Mouse (Mus musculus) gastrocnemius, postnatal 4 days (tissue): Measurements from ENCODE around the gene Polh. TPM values are rescaled to one million over a fixed set of nuclear protein-coding genes. Genes with fewer than 3 reads are reported as not detected.

Experiments
- DNase-seq, 2 experiments: peaks; one replicate each; pipeline ENCODE4 v3.0.0; 2021 to 2022; ENCODE audit warnings: low spot score in 2 of 2, mixed read lengths in 2 of 2
- long read RNA-seq, 2 experiments: library from polyadenylated mRNA; stranded (forward); transcript quantifications; one replicate each; pipeline ENCODE4 v2.0.0; 2021
- total RNA-seq, 2 experiments: library from RNA; stranded (reverse); gene quantifications; 2 replicates each; pipeline ENCODE4 v1.2.3; 2021

Polh gene
- 10 to 100 TPM; 19.6 to 20.2 TPM for total RNA-seq
- long read RNA-seq, experiment 1, partial matches to known transcripts = 0 of 6 reads
- long read RNA-seq, experiment 1, other reads (novel, unspliced or antisense) = 2 of 6 reads
- long read RNA-seq, experiment 2, partial matches to known transcripts = 0 of 5 reads
- long read RNA-seq, experiment 2, other reads (novel, unspliced or antisense) = 1 of 5 reads

DNA sequence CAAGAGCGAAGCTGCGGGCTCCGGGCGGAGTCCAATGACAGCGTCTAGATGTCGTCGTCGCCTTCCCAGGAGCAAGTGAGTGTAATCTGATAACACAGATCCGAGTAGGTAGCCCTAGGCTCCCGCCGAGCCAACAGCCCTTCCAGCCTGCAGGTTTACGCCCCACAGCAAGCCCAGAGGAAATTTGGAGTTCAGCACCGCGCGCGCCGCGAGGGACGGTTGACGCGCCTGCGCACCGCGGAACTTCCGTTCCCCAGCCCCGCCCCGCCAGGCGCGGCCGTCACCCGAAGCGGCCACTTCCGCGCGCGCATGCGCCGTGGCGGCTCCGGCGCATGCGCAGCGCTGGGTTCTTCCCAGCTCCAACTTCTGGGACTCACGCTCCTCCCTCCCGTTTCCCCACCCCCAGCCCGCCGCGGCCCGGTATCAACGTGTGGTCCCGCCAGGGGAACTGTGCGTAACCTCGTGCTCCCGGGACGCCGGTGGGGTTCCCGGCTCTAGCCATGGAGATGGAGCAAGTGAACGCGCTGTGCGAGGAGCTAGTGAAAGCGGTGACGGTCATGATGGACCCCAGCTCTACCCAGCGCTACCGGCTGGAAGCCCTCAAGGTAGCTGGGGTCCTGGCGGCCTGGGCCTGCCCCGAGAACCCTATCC, at the start of gene Polh, which contains the start of gene Xpo5:
Polh (minus strand) TSS at position 225 of the 651 bp plus-strand sequence.
Xpo5 (plus strand) TSS at position 362 of the 651 bp plus-strand sequence.
- peak; percentile 92 to 93 for DNase-seq

DNA sequence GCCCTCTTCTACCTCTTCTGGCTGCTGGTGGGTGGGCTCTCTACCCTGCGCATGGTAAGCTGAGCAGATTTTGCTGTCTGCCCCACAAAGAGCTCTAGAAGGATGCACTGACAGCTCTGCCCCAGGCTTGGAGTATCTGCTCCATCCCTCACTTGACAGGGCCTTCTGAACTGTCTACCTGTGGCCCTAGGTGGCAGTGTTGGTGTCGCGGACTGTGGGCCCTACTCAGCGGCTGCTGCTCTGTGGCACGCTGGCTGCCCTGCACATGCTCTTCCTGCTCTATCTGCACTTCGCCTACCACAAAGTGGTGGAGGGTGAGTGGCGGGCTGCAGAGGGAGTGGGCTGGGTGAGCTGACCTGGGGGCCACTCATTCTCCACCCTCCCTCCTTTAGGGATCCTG, 48.7 kb upstream of the Polh start:
- no peak for DNase-seq

DNA sequence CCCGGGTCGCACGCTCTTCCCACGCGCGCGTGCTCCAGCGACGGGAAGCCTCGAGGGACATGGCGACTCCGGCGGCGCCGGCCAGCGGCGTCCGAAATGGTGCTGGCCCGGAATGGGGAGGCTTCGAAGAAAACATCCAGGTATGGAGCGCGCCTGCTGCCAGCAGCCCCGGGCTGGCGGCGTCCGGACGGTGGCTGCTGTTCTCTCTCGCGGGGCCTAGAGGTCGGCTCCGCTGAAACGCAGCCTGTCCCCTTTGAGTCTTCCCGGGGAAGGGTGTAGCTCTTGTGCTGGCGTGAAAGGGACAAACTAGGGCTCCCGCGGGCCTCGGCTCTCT, 45.7 kb upstream of the Polh start:
- no peak for DNase-seq

GRCm38 (mm10) chr17:46247512-46248188, 45.2 kb upstream of the Polh start, which contains the start of the genes Polr1c and Yipf3:
Polr1c (minus strand) TSS chr17:46248054.
Yipf3 (plus strand) TSS chr17:46248080.
- DNase-seq = peak; percentile 87 to 96

DNA sequence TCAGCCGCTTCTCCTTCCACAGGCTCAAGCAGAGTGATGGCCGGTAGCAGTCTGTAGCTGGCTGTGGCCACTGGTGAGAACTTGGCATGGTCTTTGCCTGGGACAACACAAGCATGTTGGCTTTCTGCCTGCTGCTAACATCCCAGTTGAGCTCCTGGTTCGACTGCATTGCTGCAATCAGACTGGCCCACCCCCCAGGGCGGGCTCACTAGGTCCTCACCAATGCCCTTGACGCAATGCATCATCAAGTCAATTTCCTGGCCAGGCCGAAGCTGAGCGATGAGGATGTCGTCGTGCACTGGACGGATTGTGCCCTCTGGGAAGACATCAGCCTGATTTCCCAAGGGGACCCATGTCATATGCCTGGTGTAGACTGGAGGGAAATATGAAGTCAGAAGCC, 42.1 kb upstream of the Polh start:
- DNase-seq = no peak

DNA sequence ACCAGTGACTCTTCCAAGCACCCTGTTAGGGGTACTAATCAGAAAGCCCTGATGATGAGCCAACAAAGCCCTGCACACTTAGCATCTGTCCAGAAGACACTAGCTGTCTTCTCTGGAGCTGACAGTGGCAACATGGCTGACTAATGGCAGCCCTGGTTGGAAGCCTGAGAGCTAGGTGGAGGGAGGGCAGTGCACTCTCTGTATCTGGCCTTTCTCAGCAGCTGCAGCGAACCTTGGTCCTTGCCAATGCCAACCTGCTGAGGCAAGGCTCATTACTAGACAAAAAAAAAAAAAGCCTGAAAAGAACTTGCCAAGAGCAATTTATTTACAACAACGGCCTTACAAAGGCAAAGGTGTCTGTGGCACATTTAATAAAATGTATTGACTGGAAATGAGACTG, 41.2 kb upstream of the Polh start:
- DNase-seq = no peak

DNA sequence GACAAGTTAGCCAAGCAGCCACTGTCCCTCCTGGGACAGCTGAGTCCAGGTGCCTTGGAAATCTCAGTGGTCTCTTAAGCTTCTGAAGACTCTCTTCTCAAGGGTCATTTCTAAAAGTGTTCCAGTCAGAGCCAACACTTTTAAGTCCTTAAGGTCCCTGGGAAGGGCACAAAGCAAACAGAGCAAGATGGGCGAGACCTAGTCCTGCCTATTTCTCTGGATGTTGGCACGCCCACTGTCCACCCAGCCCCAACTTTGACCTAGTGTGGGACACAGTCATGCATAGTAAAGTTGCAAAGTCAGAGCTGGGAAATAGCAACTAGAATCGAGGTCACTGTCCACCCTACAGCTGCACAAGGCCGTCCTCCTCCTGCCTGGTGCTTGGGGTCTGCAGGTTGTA, 40.5 kb upstream of the Polh start:
- DNase-seq = no peak

- DNase-seq = no peak
These were observed 39.8 kb upstream of the Polh start for GRCm38 (mm10) chr17:46242274-46242673.

- no peak for DNase-seq
These were observed 39.0 kb upstream of the Polh start for GRCm38 (mm10) chr17:46241471-46241870.

- no peak for DNase-seq
These were observed 37.2 kb upstream of the Polh start for GRCm38 (mm10) chr17:46239516-46240114.

GRCm38 (mm10) chr17:46237480-46237879, 35.0 kb upstream of the Polh start:
- no peak for DNase-seq

DNA sequence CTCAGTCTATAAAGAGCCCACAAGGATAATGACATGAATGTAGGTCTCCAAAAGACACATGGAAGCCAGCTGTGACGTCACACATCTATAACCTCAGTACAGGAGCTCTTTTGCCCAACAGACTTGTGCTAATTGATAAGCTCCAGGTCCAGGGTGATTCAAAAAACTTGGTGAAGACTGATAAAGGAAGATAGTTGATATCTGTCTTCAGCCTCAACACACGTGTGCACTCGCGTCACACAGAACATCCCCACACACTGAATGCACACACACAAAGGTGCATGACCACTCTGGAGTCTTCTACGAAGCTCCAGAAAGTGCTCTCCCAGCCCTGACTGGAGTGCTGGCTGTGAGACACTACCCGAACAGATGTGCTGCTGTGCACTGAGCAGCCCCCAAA, 34.6 kb upstream of the Polh start:
- no peak for DNase-seq

DNA sequence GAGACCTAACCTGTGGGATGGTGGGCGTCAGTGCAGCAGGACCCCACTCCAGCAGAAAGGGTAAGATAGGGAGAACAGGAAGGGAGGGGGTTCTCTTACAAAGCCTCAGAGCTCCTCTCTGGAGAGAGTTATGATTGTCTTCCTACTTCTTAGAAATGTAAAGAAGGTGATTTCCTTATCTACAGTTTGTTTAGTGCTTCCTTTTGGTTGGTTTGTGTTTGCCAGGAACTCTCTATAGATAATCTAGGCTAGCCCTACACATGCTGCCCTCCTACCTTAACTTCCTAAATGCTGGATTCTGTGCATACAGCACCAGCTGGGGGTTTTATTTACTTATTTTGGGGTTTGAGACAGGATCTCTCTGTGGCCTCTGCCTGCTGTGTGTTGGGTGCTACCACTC, 33.6 kb upstream of the Polh start:
- DNase-seq = no peak

GRCm38 (mm10) chr17:46227576-46227975, 25.1 kb upstream of the Polh start:
- no peak for DNase-seq

GRCm38 (mm10) chr17:46221601-46222000, 19.2 kb upstream of the Polh start:
- DNase-seq = no peak

DNA sequence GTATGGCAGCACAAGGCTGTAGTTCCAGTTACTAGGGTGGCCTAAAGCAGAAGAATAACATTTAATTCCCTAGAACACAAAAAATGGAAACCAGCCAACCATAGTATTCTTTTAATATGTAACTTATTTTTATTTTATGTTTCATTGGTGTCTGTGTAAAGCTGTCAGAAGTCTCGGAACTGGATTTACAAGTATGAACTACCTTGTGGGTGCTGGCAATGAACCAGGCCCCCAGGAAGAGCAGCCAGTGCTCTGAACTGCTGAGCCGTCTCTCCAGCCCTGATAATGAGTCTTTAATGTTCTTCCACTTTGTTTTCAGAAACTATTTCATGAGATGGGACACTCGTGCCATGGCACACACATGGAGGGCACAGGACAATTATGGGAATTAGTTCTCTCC, 8.1 kb upstream of the Polh start:
- DNase-seq = no peak

- DNase-seq = no peak
These were observed 4.2 kb upstream of the Polh start for GRCm38 (mm10) chr17:46206676-46207075.

DNA sequence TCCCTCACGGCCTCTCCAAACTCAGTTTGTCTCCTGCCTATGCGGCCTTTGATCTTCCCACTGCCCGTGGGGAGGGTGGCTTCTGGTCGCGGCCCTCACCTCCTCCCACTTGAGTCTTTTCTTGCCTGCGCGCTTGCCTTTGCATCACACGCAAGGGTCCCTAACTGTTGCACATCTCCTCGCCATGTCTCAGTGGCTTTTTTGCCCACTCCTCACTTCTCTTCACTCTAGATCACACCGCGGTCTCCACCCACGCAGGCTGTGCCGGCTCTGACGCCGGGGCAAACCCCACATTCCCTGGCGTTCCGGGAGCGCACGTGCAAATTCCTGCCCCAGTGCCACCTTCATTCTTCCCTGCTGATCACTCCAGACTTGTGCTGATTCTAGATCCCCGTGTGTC, 633 bp upstream of the Polh start:
- DNase-seq = peak in 1 of 2 experiments; percentile 21

GRCm38 (mm10) chr17:46201151-46201550, 1.3 kb downstream of the Polh start:
- DNase-seq = no peak

DNA sequence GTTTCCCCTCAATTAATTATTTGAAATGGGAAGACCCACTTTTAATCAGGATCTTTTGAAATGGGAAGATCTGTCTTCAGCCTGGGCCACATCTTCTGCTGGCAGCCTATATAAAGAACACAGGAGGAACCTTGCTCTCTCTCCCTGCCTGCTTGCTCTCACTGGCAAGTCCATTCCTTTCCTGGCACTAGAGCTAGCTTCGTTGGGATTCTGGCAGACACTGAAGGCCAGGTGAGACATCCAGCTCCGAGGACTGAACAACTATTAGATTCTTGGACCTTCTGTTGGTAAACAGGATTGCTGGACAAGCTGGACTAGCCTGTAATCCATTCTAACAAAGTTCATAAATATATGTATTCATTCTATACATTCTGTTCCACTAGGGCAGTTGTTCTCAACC, 13.6 kb downstream of the Polh start:
- DNase-seq = no peak

- DNase-seq = no peak
These were observed 20.2 kb downstream of the Polh start for GRCm38 (mm10) chr17:46182273-46182672.

DNA sequence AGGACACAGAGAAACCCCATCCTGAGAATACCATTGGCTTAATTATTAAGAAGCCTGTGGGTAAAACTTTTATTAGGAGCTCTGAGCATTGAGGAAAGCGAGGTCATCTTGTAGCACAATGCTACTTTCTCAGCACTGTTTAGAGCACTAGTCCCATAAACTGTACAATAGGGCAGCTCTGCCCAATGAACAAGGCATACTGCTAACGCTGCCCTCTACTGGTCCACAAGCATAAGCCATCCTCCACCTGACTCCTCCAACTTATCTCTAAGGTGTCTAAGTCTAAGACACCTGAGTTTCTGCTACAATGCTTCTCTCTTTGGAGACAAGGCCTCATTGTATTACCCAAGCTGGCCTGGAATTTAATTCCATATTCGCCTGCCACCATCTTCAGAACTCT, 31.9 kb downstream of the Polh start:
- no peak for DNase-seq
